Mouse (Mus musculus) embryonic facial prominence, embryonic 10.5 days (tissue): ENCODE measurements around the gene Cenpu. TPM values are rescaled to one million over a fixed set of nuclear protein-coding genes. Genes with fewer than 3 reads are reported as not detected.

Experiments
- polyA plus RNA-seq: library from polyadenylated mRNA; unstranded; fragments of >200 nt; fragmentation: Nextera tagmentation; extraction: Ambion mirVana; gene quantifications from 2 replicates; pipeline ENCODE4 v1.2.1, GENCODE M21; 2016

Gene Cenpu
- polyA plus RNA-seq, 1 experiment from 2014 or later, result 30.7 TPM

Other genes starting within 250 kb of the Cenpu start
- gene Acsl1, start 81.0 kb upstream of the Cenpu start, polyA plus RNA-seq, result 8.0 and 8.7 TPM in 2 replicates
- gene Primpol, start 65.2 kb downstream of the Cenpu start, polyA plus RNA-seq, result 8.3 and 10.0 TPM in 2 replicates
- gene Casp3, start 65.3 kb downstream of the Cenpu start, polyA plus RNA-seq, result 139 and 149 TPM in 2 replicates
- 9.7 TPM in 2 replicates for gene Irf2, start 187.7 kb downstream of the Cenpu start, polyA plus RNA-seq